Mouse (Mus musculus) intestine, embryonic 15.5 days (tissue): ENCODE measurements around the gene Arid5b. TPM values are rescaled to one million over a fixed set of nuclear protein-coding genes. Genes with fewer than 3 reads are reported as not detected.

Source experiments
- ATAC-seq: fragments of 200-750 bp; cut with Nextera tagmentation; 2 replicates; pipeline ENCODE4 v1.8.0; 2017; ENCODE audit warnings: moderate TSS enrichment, moderate library complexity
- H3K27ac ChIP-seq: fragments of 300-500 bp; sonication (generic); 2 replicates; pipeline ENCODE4 v1.5.1; 2015; ENCODE audit warnings: mild to moderate bottlenecking, inconsistent platforms
- H3K27me3 ChIP-seq: fragments of 300-500 bp; sonication (generic); replicated peaks from 2 replicates; pipeline ENCODE4 v1.6.1; 2015; ENCODE audit warnings: inconsistent platforms
- H3K36me3 ChIP-seq: fragments of 300-500 bp; sonication (generic); 2 replicates; pipeline ENCODE4 v1.6.1; 2015; ENCODE audit warnings: inconsistent platforms
- H3K4me1 ChIP-seq: fragments of 300-500 bp; sonication (generic); replicated peaks from 2 replicates; pipeline ENCODE4 v1.6.1; 2015; ENCODE audit warnings: inconsistent platforms
- H3K4me2 ChIP-seq: fragments of 300-500 bp; sonication (generic); replicated peaks from 2 replicates; pipeline ENCODE4 v1.6.1; 2015; ENCODE audit warnings: mild to moderate bottlenecking, inconsistent platforms
- H3K4me3 ChIP-seq: fragments of 300-500 bp; sonication (generic); replicated peaks from 2 replicates; pipeline ENCODE4 v1.5.1; 2015; ENCODE audit warnings: inconsistent platforms
- H3K9ac ChIP-seq: fragments of 300-500 bp; sonication (generic); 2 replicates; pipeline ENCODE4 v1.6.1; 2015; ENCODE audit warnings: inconsistent platforms
- H3K9me3 ChIP-seq: fragments of 300-500 bp; sonication (generic); 2 replicates; pipeline ENCODE4 v1.6.1; 2016; ENCODE audit warnings: inconsistent platforms
- WGBS: fragments of 180-500 bp; shearing (Covaris S2); methylation state at CpG from one replicate; pipeline ENCODE4 v1.1.7; 2015; 5-methylcytosine and 5-hydroxymethylcytosine counted together
- polyA plus RNA-seq: library from polyadenylated mRNA; unstranded; fragments of >200 nt; fragmentation: Nextera tagmentation; extraction: Ambion mirVana; gene quantifications from 2 replicates; pipeline ENCODE4 v1.2.1, GENCODE M21; 2015

The Arid5b gene
- polyA plus RNA-seq, 1 experiment from 2014 or later: 29.0 TPM

DNA sequence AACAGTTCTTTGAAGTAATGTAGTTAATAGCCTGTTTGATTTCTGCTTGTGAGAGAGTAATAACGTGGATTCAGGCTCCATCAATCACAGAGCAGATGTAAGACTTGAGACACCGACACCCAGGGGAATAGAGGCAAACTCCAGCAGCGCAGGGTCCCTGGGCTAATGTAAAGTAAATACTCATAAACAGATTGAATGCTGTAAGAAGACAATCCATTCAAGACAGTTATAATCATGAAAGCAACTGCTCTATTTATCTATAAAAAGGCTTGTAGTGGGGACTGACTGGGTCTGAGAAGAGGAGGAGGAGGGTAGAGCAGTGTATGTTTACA is 3.2 kb upstream of the Arid5b start:
- Histone ChIP-seq H3K4me2 (no peak overlapping the region), H3K27ac (0 out of 2 replicates have a peak overlapping the region, but pooled peaks have one; percentile 67)

DNA sequence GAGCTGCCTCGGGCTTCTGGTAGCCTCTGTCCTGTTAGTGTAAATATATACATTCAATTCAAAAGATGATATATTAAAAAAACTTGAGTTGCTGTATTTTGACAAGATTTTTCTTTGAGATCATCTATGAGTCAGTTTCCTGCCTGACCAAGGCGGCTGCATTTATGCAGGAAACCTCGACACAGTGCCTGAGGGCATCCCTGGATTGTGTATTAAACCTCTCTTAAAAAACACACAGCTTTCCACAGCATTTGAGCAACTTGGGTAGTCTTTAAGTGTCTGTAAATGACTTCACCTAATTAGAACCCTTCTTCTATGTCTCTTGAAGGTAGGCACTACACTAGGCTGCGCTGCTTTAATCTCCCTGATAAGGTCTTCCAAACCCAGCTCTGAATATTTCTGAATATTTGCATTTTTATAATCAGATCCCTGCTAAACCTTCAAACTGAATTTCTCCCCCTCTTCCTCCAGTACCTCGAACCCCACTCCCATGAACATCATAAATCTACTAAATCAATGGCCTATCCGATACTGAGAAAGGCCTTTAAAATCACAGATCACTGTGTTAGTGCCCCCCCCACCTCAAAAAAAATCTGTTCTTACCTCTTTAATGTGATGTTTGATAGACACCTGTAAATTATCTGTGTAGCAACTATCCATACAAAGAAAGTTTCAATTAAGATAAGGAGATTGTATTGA is 2.7 kb upstream of the Arid5b start:
- 0 out of 2 replicates have a peak overlapping the region, but pooled peaks have one; percentile 13 for H3K27ac ChIP-seq
- no peaks in the 10 kb centered on the region for H3K27me3 ChIP-seq
- no peaks in the 10 kb centered on the region for H3K9me3 ChIP-seq
- no peak overlapping the region for H3K4me3 ChIP-seq
- WGBS: 48% methylated on average over 6 of the region's 6 CpGs
- no peak overlapping the region for H3K9ac ChIP-seq
- H3K4me2 ChIP-seq: no peak overlapping the region
- no peak for ATAC-seq
- H3K36me3 ChIP-seq: no peaks in the 10 kb centered on the region
- H3K4me1 ChIP-seq: peaks cover 10% of the 10 kb centered on the region

More for the DNA sequence above, 3.2 kb upstream of the Arid5b start:
- no peak for ATAC-seq
- Histone ChIP-seq H3K9ac (no peak overlapping the region), H3K36me3 (no peaks in the 10 kb centered on the region), H3K27me3 (no peaks in the 10 kb centered on the region), H3K4me3 (no peak overlapping the region), H3K4me1 (peaks cover 10% of the 10 kb centered on the region), H3K9me3 (no peaks in the 10 kb centered on the region)
- 21% methylated on average over 3 of the region's 3 CpGs for WGBS

DNA sequence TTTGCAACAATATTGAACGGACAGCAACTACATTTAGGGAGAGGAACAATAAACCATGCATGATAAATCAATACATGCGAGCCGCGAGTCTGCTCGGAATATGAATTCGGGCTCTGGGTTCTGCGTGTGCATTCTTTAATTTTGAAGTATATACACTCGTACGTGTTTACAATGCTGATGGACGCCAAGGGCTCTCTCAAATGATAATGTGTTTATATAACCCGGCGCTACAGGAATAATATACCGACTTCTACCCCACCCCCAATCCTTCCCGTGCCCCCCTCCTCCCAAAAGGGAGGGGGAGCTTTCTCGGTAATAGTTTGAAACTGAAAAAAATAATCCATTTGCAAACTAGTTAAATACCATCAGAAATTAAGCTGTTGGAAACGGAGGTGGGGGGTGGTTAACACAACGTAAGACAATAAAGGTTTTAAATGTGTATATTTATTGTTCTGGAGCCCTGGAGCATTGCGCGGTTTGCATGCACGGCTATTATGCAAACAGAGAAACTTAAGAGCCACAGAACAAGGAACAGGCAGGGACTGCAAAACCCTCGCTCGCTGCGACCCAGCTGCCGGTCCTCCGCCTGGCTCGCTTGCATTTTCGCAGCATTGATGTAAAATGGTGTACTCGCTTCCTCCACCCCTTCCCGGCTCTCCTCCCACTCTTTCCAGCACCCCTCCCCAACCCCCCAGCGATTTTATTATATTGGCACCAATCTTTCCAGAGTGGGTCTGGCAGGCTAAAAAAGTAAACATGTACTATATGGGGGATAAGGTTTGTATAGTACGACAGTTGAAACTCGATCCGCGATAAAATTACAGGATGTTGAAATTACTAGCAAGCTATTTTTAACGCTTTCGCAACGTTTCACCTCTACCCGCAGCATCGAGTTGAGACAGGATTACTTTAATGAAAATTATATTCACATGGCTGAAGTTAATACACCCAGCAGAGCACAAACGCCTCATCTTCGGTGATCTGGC is 1.3 kb upstream of the Arid5b start:
- ATAC-seq: 0 out of 2 replicates have a peak, but pooled peaks have one; percentile 7
- Histone ChIP-seq H3K4me3 (peak overlapping the region; percentile 69), H3K36me3 (no peaks in the 10 kb centered on the region), H3K27me3 (no peaks in the 10 kb centered on the region), H3K9me3 (no peaks in the 10 kb centered on the region), H3K9ac (peak overlapping the region; percentile 50), H3K27ac (peak overlapping the region; percentile 85), H3K4me2 (peak overlapping the region; percentile 87), H3K4me1 (peaks cover 16% of the 10 kb centered on the region)
- WGBS: under 1% methylated on average over 41 of the region's 41 CpGs

DNA sequence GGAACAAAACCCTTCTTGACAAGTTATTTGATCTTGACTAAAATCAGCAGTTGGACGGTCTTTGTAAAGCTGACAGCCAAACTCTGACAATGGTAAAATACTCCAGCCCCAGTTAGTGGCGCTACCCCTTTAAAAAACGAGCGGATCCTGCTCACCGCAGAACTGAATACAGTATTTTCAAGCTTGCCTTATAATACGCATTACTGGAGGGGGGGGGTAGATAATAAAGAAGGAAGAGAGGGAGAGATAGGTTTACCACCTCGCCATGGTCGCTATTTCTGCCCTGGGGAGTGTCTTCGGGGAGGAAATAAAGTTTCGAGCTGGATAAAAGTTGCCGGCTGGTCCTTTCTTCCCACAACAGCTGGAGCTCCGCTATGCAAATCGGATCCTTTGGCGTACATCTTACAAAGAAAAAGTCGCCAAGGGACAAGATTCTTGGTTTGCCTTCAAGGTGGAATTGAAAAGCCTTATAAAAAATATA is 829 bp downstream of the Arid5b start:
- Histone ChIP-seq H3K27me3 (no peaks in the 10 kb centered on the region), H3K27ac (peak overlapping the region; percentile 90), H3K9ac (peak overlapping the region; percentile 61), H3K36me3 (0 out of 2 replicates have a peak, but pooled peaks cover 3% of the 10 kb centered on the region), H3K4me3 (peak overlapping the region; percentile 69), H3K9me3 (no peaks in the 10 kb centered on the region), H3K4me1 (peaks cover 10% of the 10 kb centered on the region), H3K4me2 (peak overlapping the region; percentile 87)
- under 1% methylated on average over 15 of the region's 15 CpGs for WGBS
- no peak for ATAC-seq

DNA sequence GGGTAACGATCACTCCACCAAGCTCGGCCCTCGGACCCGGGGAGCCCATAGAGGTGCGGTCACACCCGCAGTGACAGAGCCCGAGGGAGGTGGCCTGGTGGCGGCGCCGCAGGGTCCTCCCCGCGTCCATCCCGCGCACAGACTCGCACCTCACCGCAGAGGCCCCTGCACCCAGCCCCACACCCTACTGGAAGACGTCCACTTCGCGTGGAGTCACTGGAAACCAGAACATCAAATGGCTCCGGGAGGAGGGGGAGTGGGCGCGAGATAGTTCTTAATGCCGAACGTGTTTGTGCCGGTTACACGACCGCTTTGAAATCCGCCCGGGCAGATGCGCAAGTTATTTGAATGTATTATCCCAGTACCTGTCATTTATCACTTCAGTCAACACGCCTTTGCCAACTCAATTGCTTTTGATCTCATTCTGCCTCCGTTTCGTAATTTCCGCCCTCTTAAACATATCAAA is 1.5 kb downstream of the Arid5b start:
- H3K9ac ChIP-seq: peak overlapping the region; percentile 79
- peak; percentile 64 for ATAC-seq
- H3K9me3 ChIP-seq: no peaks in the 10 kb centered on the region
- H3K27me3 ChIP-seq: no peaks in the 10 kb centered on the region
- H3K27ac ChIP-seq: peak overlapping the region; percentile 91
- 0 out of 2 replicates have a peak, but pooled peaks cover 4% of the 10 kb centered on the region for H3K36me3 ChIP-seq
- whole genome bisulfite sequencing: under 1% methylated on average over 31 of the region's 34 CpGs
- peak overlapping the region; percentile 69 for H3K4me3 ChIP-seq
- peaks cover 6% of the 10 kb centered on the region; the same call in 1 of the 2 replicates for H3K4me1 ChIP-seq
- peak overlapping the region; percentile 87 for H3K4me2 ChIP-seq

DNA sequence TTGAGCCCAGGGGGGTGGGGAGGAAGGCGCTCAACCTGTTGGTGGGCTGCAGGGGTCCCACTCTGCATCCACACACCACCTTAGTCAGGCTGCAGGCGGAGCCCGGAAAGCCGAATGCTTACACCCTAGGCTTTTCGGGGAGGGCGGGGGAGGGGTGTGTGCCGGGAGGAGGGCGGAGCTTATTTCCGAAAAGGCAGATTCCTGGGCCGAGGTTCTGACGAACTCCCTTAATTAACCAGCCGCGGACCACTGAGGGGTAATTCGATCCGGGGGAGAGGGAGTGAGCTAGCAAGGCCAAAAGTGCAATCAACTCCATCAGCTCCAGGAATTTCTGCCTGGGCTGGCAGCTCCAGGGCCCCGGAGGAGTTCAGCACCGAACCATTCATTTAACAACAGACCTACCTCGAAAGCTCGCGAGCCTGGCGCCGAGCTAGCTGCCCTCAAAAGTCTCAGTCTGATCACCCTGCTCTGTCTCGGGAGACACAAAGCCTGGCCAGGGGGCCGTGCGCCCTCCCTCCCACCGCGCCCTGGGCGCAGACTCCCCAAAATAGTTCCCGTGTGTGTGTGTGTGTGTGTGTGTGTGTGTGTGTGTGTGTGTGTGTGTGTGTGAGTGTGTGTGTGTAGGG is 2.1 kb downstream of the Arid5b start:
- Histone ChIP-seq H3K4me1 (peaks cover 6% of the 10 kb centered on the region; the same call in 1 of the 2 replicates), H3K9ac (peak overlapping the region; percentile 79), H3K4me3 (peak overlapping the region; percentile 69), H3K27ac (peak overlapping the region; percentile 91), H3K27me3 (no peaks in the 10 kb centered on the region), H3K4me2 (peak overlapping the region; percentile 87), H3K36me3 (0 out of 2 replicates have a peak, but pooled peaks cover 4% of the 10 kb centered on the region), H3K9me3 (no peaks in the 10 kb centered on the region)
- peak; percentile 80 for ATAC-seq
- WGBS: under 1% methylated on average over 29 of the region's 29 CpGs

DNA sequence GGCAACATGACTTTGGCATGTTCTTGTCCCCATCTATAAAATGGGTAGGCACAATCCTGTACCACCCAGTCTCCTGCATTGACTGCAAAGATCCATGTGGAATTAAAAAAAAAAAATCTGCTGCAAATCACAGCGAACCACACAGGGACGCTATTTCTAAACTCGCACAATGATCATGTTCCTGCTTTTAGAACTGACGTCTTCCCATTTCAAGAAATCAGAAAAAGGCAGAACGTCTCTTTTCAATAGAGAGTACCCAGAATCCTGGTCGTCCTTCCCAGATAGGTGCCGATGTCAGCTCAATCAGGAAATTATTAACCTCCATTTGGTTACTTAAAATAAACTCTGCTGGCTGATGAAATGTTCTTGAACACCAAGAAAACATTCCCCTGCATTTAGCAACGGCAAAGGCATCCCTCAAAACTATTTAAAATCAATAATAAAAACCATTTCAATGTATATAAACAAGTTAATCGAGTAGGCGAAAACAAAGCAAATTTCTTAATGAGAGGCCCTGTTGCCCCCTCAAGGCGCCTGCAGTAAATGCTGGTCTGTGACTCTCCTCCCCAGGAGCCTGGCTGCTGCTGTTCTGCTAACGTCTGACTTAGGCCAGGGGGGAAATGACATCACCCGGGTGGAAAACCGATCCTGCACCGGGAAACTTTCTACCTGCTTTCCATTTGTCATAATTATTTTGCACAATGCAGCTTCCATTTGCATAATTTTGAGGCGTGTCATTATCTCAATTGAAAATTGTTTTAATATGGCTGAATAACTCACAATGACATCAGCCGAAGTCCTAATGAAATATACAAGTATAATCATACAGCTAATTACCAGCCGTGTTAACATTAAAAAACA is 3.4 kb downstream of the Arid5b start:
- H3K4me1 ChIP-seq: peaks cover 6% of the 10 kb centered on the region; the same call in 1 of the 2 replicates
- H3K36me3 ChIP-seq: 0 out of 2 replicates have a peak, but pooled peaks cover 4% of the 10 kb centered on the region
- no peaks in the 10 kb centered on the region for H3K27me3 ChIP-seq
- H3K4me3 ChIP-seq: 0 out of 2 replicates have a peak overlapping the region, but pooled peaks have one; percentile 7
- 23% methylated on average over 18 of the region's 18 CpGs for WGBS
- no peak for ATAC-seq
- no peaks in the 10 kb centered on the region for H3K9me3 ChIP-seq
- peak overlapping the region; percentile 87 for H3K4me2 ChIP-seq
- no peak overlapping the region for H3K9ac ChIP-seq
- peak overlapping the region; percentile 32; the same call in 1 of the 2 replicates for H3K27ac ChIP-seq

DNA sequence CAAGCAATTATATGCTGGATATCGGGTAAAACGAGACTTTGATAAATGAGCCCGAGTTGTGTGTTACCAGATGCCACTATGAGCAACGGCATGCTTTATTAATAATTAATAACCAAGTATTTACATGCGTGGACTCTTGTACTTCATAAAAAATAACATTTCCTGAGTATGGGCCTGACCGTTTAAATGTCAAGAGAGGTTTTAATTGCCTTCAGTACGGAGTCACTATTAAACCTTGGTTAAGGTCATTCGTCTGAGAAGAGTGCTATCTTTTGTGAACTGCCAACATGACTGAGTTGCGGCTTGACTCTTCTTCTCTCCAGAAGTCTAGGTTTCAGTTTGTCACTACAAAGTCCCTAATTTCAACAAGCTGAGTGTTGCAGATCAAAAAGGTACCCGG is 8.8 kb downstream of the Arid5b start:
- no peaks in the 10 kb centered on the region for H3K27me3 ChIP-seq
- WGBS: 82% methylated on average over 10 of the region's 10 CpGs
- H3K9ac ChIP-seq: no peak overlapping the region
- no peak for ATAC-seq
- peaks cover 2% of the 10 kb centered on the region; the same call in 1 of the 2 replicates for H3K4me1 ChIP-seq
- H3K27ac ChIP-seq: no peak overlapping the region
- H3K36me3 ChIP-seq: 0 out of 2 replicates have a peak, but pooled peaks cover 4% of the 10 kb centered on the region
- no peak overlapping the region for H3K4me2 ChIP-seq
- H3K9me3 ChIP-seq: no peaks in the 10 kb centered on the region
- no peak overlapping the region for H3K4me3 ChIP-seq

DNA sequence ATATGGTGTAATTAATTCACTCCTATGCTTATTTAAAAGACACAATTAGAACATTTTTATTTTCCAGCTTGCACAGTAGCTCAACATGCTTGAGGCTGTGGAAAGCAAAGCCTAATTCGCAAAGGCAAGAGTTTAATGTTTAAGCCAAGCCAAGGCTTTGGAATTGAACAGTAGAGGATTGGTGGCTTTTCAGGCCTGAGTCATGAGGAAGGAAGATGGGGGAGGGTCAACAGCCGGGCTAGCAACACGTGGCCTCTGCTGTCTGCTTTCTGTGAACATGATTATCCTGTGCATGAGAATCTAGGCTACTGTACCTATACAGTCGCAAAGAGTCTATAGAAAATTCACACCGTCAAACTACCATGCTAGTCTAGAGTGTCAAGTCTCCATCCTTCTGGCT is 9.9 kb downstream of the Arid5b start:
- H3K9me3 ChIP-seq: no peaks in the 10 kb centered on the region
- peak overlapping the region; percentile 20; the same call in 1 of the 2 replicates for H3K27ac ChIP-seq
- ATAC-seq: peak; percentile 88
- no peaks in the 10 kb centered on the region for H3K27me3 ChIP-seq
- no peak overlapping the region for H3K4me2 ChIP-seq
- no peak overlapping the region for H3K9ac ChIP-seq
- H3K36me3 ChIP-seq: 0 out of 2 replicates have a peak, but pooled peaks cover 4% of the 10 kb centered on the region
- H3K4me1 ChIP-seq: peaks cover 2% of the 10 kb centered on the region; the same call in 1 of the 2 replicates
- WGBS: 53% methylated on average over 5 of the region's 5 CpGs
- H3K4me3 ChIP-seq: no peak overlapping the region

DNA sequence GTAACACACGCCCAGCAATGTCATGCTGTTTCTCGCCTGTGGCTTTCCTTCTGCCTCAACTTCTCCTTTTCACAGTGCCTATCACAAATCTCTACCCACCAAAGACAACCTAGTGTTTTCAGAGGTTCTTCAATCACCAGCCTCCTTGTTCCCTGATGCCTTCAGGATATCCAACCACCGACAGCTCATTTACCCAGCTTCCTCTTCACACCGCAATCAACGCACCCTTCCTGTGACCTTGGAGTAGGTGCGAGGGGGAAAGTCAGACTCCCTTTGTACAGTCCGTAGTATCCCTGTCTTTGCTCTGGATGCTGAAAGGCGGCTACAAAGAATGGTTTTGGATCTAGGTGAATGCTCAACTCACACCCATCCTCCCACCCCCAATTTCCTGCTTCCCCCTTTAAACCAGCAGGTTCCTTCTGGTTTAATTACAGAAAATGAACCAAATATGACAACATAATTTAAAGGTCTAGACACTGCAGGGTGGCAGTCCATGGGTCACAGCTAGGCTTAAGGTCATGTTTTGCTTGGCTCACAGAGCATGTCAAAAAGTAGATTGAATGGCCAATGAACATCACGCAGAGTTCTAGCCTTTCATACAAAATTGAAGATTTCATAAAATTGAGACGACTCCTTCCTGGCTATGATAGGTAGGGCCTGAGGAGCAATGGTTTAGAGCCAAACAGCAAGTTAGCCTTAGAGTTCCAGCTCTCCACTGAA is 14.4 kb downstream of the Arid5b start:
- Histone ChIP-seq H3K4me2 (no peak overlapping the region), H3K27me3 (no peaks in the 10 kb centered on the region), H3K27ac (no peak overlapping the region), H3K4me3 (no peak overlapping the region), H3K9ac (no peak overlapping the region), H3K36me3 (no peaks in the 10 kb centered on the region), H3K4me1 (peaks cover 2% of the 10 kb centered on the region; the same call in 1 of the 2 replicates), H3K9me3 (no peaks in the 10 kb centered on the region)
- WGBS: 86% methylated on average over 10 of the region's 10 CpGs
- ATAC-seq: no peak
